Mouse (Mus musculus): ENCODE measurements around the gene Tmod1.

DNA sequence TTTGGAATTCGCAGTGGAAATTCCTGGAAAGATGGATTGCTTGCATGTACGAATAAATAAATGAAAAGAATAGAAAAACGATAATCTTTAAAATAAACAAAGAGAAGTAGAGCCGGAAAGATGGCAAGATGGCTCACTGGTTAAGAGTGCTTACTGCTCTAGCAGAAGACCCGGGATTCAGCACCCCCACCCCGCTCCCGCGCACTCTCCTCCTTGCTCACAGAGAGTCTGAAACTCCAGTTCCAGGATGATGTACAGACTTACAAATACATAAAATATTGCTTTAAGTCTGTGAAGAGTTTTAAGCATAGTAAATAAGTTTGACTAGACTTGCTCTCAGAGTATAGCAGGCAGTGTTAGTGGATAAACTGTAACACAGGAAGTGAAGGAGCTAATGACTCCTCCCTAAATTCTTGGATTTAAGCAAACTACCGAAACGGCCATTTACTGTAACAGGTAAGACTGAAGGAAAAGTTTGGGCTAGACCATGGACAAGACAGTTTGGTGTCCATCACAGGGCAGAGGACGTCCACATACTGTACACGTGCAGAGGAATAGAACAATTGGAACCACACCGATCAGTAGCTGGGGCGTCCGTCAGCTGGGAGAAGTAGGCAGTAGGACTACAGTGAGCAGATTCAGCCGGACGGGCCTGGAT, 99.0 kb downstream of the Tmod1 start:
- TF ChIP-seq CTCF (IDR thresholded peaks at IDR 0.05) (no peak), EP300 (IDR thresholded peaks at IDR 0.05) (no peak)

Data from lung, postnatal 0 days (tissue).